In genomic region chr5:111261733-111262573, GRCm38 (mm10) we compare ENCODE assay signal across 8 mouse cellular contexts.
DNase-seq lines count a peak whose midpoint lies in the region; ATAC-seq lines count a peak whose summit lies in the region.

No protein-coding gene starts in this region.

- peaks cover 17% of the 10 kb centered on the region for H3K36me3 ChIP-seq in hindbrain, embryonic 10.5 days
- peaks cover 17% of the 10 kb centered on the region for H3K36me3 ChIP-seq in limb, embryonic 12.5 days
- H3K36me3 ChIP-seq in neural tube, embryonic 15.5 days, result peaks cover 9% of the 10 kb centered on the region

- H3K27ac ChIP-seq in hindbrain, embryonic 10.5 days, result peak overlapping the region; percentile 60; the same call in 1 of the 2 replicates
- H3K27ac ChIP-seq in limb, embryonic 12.5 days, result 0 out of 2 replicates have a peak overlapping the region, but pooled peaks have one; percentile 66
- H3K27ac ChIP-seq in neural tube, embryonic 15.5 days (replicated peaks), result peak overlapping the region; percentile 77

- H3K9me3 ChIP-seq in hindbrain, embryonic 10.5 days, result peaks cover 12% of the 10 kb centered on the region
- H3K9me3 ChIP-seq in limb, embryonic 12.5 days, result peaks cover 6% of the 10 kb centered on the region
- H3K9me3 ChIP-seq in neural tube, embryonic 15.5 days (replicated peaks), result no peaks in the 10 kb centered on the region

- H3K4me2 ChIP-seq in limb, embryonic 12.5 days, result no peak overlapping the region
- no peak overlapping the region for H3K4me2 ChIP-seq in neural tube, embryonic 15.5 days

- H3K9ac ChIP-seq in limb, embryonic 12.5 days (replicated peaks), result no peak overlapping the region
- H3K9ac ChIP-seq in neural tube, embryonic 15.5 days (replicated peaks), result peak overlapping the region; percentile 3; the same call in 1 of the 2 replicates

- WGBS in hindbrain, embryonic 10.5 days, result 73% methylated on average over 13 of the region's 13 CpGs
- 64% methylated on average over 13 of the region's 13 CpGs for WGBS in limb, embryonic 12.5 days
- WGBS in neural tube, embryonic 15.5 days, result 56% methylated on average over 13 of the region's 13 CpGs

- no peak for ATAC-seq in limb, embryonic 12.5 days (ENCODE audit: insufficient number of reproducible peaks, insufficient read depth, low FRiP score, low TSS enrichment, low read depth)
- no peak for ATAC-seq in neural tube, embryonic 15.5 days (ENCODE audit: low FRiP score)

- H3K4me1 ChIP-seq in hindbrain, embryonic 10.5 days (replicated peaks), result peaks cover 62% of the 10 kb centered on the region
- peaks cover 27% of the 10 kb centered on the region for H3K4me1 ChIP-seq in limb, embryonic 12.5 days (replicated peaks)
- peaks cover 53% of the 10 kb centered on the region for H3K4me1 ChIP-seq in neural tube, embryonic 15.5 days

- no peak overlapping the region for H3K4me3 ChIP-seq in hindbrain, embryonic 10.5 days
- no peak overlapping the region for H3K4me3 ChIP-seq in limb, embryonic 12.5 days (replicated peaks)
- no peak overlapping the region for H3K4me3 ChIP-seq in neural tube, embryonic 15.5 days (replicated peaks)

- peaks cover 20% of the 10 kb centered on the region for H3K27me3 ChIP-seq in hindbrain, embryonic 10.5 days (ENCODE audit: insufficient read depth, poor library complexity, severe bottlenecking)
- H3K27me3 ChIP-seq in limb, embryonic 12.5 days, result no peaks in the 10 kb centered on the region
- H3K27me3 ChIP-seq in neural tube, embryonic 15.5 days (replicated peaks), result no peaks in the 10 kb centered on the region

- peak; percentile 40 for DNase-seq in thymus, postnatal 14 days
- DNase-seq in thymus, adult 18-20 months, result no peak
- no peak for DNase-seq in hindbrain, embryonic 10.5 days (ENCODE audit: low spot score)
- no peak for DNase-seq in right cerebral cortex, adult 18-20 months
- no peak for DNase-seq in embryo, embryonic 10 days (ENCODE audit: low spot score)
- no peak for DNase-seq in left cerebral cortex, postnatal 14 days (ENCODE audit: low spot score in 2 of 2)

- intact Hi-C loops in left cerebral cortex, postnatal 14 days (cut with DNase I), result no loop called here
